ENCODE assay signal across 28 mouse cellular contexts in the genomic region with DNA sequence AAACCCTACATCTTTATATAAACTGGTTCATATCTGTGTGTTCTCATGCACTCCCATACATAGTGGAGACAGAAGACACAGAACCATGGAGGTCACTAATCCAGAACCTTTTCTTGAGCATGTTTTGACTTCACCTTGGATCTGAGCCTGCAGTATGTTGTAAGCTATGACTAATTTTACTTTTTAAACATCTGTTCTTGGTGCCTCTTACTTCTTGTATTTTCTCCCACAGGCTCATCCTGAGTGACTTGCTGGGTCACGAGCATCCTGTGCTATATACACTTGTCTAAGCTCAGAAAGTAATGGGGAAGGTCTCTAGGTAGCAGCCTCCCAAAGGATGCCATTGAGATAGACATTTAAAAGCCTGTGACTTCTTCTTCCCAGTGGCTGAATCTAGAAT. TPM values are rescaled to one million over a fixed set of nuclear protein-coding genes. Genes with fewer than 3 reads are reported as not detected.
"Had no signal": no experiment of that assay in that cellular context is flagged by ENCODE, and none has a peak within 500 bp of the region (broad histone marks: within the 10 kb centered on the region; RNA-seq: fewer than 3 reads in every experiment).

No protein-coding gene starts in this region.

- H3K4me1 ChIP-seq: liver, embryonic 13.5 days; megakaryocyte, embryonic 14.5 days; midbrain, embryonic 10.5 days; midbrain, embryonic 13.5 days; neural tube, embryonic 13.5 days had no signal

- H3K9me3 ChIP-seq: liver, embryonic 13.5 days; megakaryocyte, embryonic 14.5 days; midbrain, embryonic 10.5 days; midbrain, embryonic 13.5 days; neural tube, embryonic 13.5 days had no signal

- H3K9ac ChIP-seq: liver, embryonic 13.5 days; midbrain, embryonic 13.5 days; neural tube, embryonic 13.5 days had no signal

- H3K27ac ChIP-seq: kidney, postnatal 0 days; layer of hippocampus, adult 2 months; liver, embryonic 13.5 days; midbrain, embryonic 10.5 days; midbrain, embryonic 13.5 days; neural tube, embryonic 13.5 days; stomach, postnatal 0 days had no signal

- H3K36me3 ChIP-seq: liver, embryonic 13.5 days; midbrain, embryonic 10.5 days; midbrain, embryonic 13.5 days; neural tube, embryonic 13.5 days had no signal

- H3K4me3 ChIP-seq: layer of hippocampus, adult 2 months; liver, embryonic 13.5 days; megakaryocyte, embryonic 14.5 days; midbrain, embryonic 10.5 days; midbrain, embryonic 13.5 days; myocyte; neural tube, embryonic 13.5 days had no signal

- H3K4me2 ChIP-seq: liver, embryonic 13.5 days; midbrain, embryonic 13.5 days; neural tube, embryonic 13.5 days had no signal

- H3K27me3 ChIP-seq: liver, embryonic 13.5 days; midbrain, embryonic 13.5 days; neural tube, embryonic 13.5 days had no signal

- ATAC-seq: midbrain, embryonic 13.5 days; midbrain, embryonic 16.5 days had no signal

- DNase-seq: kidney, postnatal 25 days; layer of hippocampus, adult 9-11 months; liver, embryonic 13.5 days; lung, adult 2 months; thymus, adult 2 months; thymus, postnatal 14 days; thymus, postnatal 4 days had no signal

RNA-seq across cellular contexts. Expression of a gene that starts 18.0 kb away (rescaled TPM):
- total RNA-seq: layer of hippocampus, adult 2 months; layer of hippocampus, postnatal 25 days; left cerebral cortex, adult 18-20 months; left cerebral cortex, postnatal 36 days; liver, adult 2 months; monocyte, adult 5-6 weeks; neutrophil, adult 5-6 weeks had no signal
- polyA plus RNA-seq: kidney, embryonic 14.5 days; limb, embryonic 11.5 days; limb, embryonic 14.5 days; liver, adult 2 months; liver, embryonic 13.5 days; liver, embryonic 16.5 days; lung, embryonic 16.5 days; midbrain, embryonic 10.5 days; midbrain, embryonic 13.5 days; midbrain, embryonic 16.5 days; neural tube, embryonic 13.5 days; stomach, embryonic 14.5 days; stomach, postnatal 0 days had no signal

RNA-seq across cellular contexts. Expression of a gene that starts 31.3 kb away (rescaled TPM):
- total RNA-seq: layer of hippocampus, adult 2 months; layer of hippocampus, postnatal 25 days; left cerebral cortex, postnatal 36 days; liver, adult 2 months; monocyte, adult 5-6 weeks; neutrophil, adult 5-6 weeks had no signal
- polyA plus RNA-seq: midbrain, embryonic 10.5 days; myocyte had no signal
